Mouse (Mus musculus) neutrophil, adult 65 days (primary cell): ENCODE results near the gene Cd79b. TPM values are rescaled to one million over a fixed set of nuclear protein-coding genes. Genes with fewer than 3 reads are reported as not detected.

ENCODE experiments used
- total RNA-seq: library from RNA; stranded (reverse); gene quantifications from 2 replicates; pipeline ENCODE4 v1.2.4, GENCODE M21; 2023

Gene Cd79b
- total RNA-seq: 3.8 and 15.6 TPM in 2 replicates

GRCm38 (mm10) chr11:106314333-106314812, at the start of gene Cd79b:
Gene Cd79b, minus strand, starts transcription at chr11:106314762.

DNA sequence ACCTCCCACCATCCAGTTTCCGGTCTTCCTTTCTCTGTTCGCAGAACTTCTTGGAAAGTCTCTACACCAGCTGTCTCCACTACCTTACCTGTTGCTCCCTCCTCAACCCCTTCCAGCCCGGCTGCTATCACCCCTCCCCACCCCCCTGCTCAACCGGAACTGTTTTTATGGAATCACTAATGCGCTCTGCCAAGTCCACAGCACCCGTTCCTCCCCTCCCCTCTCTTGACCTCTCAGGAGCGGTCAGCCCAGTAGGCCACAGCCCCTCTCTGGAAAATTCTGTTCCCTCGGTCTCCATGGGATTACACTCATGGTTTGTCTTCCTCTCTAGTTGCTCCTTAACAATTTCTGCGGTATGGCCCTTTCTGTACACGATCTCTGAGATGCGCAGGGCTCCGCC, 38.6 kb upstream of the Cd79b start, which contains the start of gene Scn4a:
Gene Scn4a, minus strand, starts transcription at position 101 of the 400 bp plus-strand sequence.

DNA sequence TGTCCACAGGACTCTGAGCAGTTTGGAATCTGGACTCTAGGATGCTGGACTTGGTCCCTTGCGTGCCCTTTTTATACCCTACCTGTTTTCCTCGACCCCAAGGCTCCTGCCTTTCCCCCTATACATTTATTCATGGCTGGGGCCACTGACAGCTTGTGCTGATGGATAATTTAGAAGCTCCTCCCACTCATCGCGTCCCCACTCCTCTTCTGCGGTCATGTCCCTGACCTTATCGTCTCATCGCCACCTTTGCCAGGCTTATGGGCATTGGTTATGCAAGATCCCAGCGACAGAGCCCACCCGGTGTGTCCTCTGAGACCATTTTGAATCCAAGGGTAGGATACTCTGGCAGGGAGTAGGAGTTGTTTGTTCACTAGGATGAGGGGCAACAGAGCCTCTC, 12.8 kb downstream of the Cd79b start, which contains the start of gene Gh:
Gene Gh, minus strand, starts transcription at position 101 of the 400 bp plus-strand sequence.

GRCm38 (mm10) chr11:106276454-106276853, 38.1 kb downstream of the Cd79b start, which contains the start of gene Tcam1:
Gene Tcam1, plus strand, starts transcription at chr11:106276672.

DNA sequence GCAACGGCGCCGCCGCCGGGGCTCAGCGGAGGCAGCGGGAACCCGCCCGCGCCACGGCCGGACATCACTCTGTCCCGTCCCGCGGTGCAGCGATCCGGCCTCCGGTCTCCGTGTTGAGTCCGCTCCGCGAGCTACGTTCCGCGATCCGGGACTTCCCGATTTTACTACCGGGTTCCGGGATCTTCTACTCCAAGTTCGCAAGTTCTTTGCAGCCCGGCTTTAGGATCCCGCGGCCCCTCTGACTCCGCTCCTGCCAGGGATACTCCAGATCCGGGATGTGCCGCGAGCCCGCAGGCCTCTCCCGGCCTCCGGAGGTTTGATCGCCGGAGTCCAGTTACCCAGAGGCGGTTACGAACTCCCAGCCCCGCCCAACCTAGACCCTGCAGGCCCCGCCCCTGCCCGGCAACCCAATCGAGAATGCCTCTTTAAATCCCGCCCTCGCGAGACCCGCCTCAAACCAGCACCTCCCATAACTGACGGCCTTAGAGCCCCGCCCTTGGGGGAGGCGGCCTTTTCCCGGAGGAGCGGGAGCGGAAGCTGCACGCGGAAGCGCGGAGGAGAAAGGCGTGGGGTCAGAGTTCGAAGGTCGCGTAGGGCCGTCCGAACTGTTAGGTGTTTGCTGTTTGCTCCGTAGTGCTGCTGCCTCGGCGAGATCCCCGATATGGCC, 41.8 kb downstream of the Cd79b start, which contains the start of gene Smarcd2:
Gene Smarcd2, minus strand, starts transcription at position 329 of the 667 bp plus-strand sequence.

Other genes with a start within 250 kb of the Cd79b start
- 3.5 and 4.1 TPM in 2 replicates for gene Taco1, start 248.7 kb downstream of the Cd79b start, total RNA-seq
- gene Map3k3, start 230.1 kb downstream of the Cd79b start, total RNA-seq: 193 and 212 TPM in 2 replicates
- gene Gm10840, start 153.9 kb downstream of the Cd79b start, total RNA-seq: 2.3 and 4.2 TPM in 2 replicates
- gene Limd2, start 153.9 kb downstream of the Cd79b start, total RNA-seq: 392 and 416 TPM in 2 replicates
- gene Strada, start 112.6 kb downstream of the Cd79b start, total RNA-seq: 19.7 and 23.4 TPM in 2 replicates
- 22.5 and 24.8 TPM in 2 replicates for gene Ccdc47, start 98.4 kb downstream of the Cd79b start, total RNA-seq
- gene Ddx42, start 97.8 kb downstream of the Cd79b start, total RNA-seq: 35.1 and 40.9 TPM in 2 replicates
- gene Ftsj3, start 58.7 kb downstream of the Cd79b start, total RNA-seq: 11.2 and 27.4 TPM in 2 replicates
- 26.6 and 32.7 TPM in 2 replicates for gene Psmc5, start 58.6 kb downstream of the Cd79b start, total RNA-seq
- gene Smarcd2, start 41.8 kb downstream of the Cd79b start, total RNA-seq: 74.7 and 86.4 TPM in 2 replicates
- gene Tcam1, start 38.1 kb downstream of the Cd79b start, total RNA-seq: 0.16 TPM in 1 of 2 replicates, not detected in the other
- not detected in 2 replicates for gene Gh, start 12.9 kb downstream of the Cd79b start, total RNA-seq
- 0.07 and 0.09 TPM in 2 replicates for gene Scn4a, start 38.5 kb upstream of the Cd79b start, total RNA-seq
- not detected in 2 replicates for gene Prr29, start 50.7 kb upstream of the Cd79b start, total RNA-seq
- gene Icam2, start 73.3 kb upstream of the Cd79b start, total RNA-seq: 8.5 and 16.0 TPM in 2 replicates
- gene Ern1, start 173.1 kb upstream of the Cd79b start, total RNA-seq: 43.2 and 55.9 TPM in 2 replicates